Mouse (Mus musculus): Measurements from ENCODE around the gene Olfr56.
A peak's percentile ranks its signal among the peaks of the same experiment; 100 is the strongest.
"Not testable (repeated sequence)": the region's sequence is repeated elsewhere in the genome, so short reads cannot be mapped to it uniquely, and the experiment has no call there.

Gene Olfr56

DNA sequence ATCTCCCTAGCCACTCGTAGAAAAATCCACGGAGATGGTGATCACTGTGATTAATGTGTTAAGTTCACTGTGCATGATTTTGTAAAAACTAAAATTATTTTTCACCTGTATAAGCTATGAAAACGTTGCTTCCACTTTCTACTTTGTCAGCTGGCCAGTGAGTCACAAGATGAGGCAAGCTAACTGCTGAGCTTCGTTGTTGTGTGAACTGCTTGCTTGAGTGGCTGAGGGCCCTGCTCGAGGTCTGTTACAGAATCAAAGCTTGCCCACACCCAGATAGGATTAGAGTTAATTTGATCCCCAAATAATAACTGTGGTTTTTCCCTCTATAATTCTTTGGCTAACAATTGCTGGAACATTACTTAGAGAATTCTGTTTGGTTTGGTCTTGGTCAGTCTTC lies 73.2 kb downstream of the Olfr56 start:
- DNase-seq (ENCODE audit: low spot score in 2 of 2), result not testable (repeated sequence)

DNA sequence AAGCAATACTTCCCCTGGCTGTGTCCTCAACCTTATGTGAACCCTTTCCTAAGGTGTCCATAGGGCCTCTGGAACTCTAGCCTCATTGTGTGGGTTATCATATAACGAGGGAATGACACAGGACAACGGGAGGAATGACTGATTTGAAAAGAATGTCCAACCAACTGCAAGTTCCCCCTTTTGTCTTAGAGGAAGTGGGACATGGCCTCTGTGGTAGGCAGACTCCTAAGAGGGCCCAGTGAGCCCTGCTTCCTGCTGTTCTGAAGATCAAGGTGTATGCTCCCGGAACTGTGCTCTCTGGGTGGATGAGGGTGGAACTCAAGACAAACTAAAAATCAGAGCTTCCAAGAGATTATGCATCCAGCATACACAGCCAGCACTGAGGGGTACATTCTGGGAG lies 81.4 kb downstream of the Olfr56 start:
- DNase-seq (ENCODE audit: low spot score in 2 of 2), result not testable (repeated sequence)

DNA sequence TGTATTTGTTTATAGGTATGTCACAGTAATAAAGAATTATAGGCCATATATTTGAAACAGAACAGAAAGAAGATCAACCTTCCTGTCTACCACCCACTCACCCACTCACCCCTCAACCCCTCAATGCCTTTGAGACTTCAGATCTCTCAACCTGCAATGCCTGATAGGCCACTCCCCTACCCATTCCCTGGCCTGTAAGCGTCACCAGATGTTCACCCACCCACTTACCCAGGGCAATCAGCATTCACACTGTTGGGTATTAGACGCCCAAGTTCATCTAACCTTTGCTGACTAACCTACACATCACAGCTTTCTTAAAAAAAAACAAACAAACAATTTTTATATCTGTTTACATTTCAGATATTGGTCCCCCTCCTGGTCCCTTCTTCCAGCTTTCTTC lies 83.2 kb downstream of the Olfr56 start:
- not testable (repeated sequence) for DNase-seq (ENCODE audit: low spot score in 2 of 2)

DNA sequence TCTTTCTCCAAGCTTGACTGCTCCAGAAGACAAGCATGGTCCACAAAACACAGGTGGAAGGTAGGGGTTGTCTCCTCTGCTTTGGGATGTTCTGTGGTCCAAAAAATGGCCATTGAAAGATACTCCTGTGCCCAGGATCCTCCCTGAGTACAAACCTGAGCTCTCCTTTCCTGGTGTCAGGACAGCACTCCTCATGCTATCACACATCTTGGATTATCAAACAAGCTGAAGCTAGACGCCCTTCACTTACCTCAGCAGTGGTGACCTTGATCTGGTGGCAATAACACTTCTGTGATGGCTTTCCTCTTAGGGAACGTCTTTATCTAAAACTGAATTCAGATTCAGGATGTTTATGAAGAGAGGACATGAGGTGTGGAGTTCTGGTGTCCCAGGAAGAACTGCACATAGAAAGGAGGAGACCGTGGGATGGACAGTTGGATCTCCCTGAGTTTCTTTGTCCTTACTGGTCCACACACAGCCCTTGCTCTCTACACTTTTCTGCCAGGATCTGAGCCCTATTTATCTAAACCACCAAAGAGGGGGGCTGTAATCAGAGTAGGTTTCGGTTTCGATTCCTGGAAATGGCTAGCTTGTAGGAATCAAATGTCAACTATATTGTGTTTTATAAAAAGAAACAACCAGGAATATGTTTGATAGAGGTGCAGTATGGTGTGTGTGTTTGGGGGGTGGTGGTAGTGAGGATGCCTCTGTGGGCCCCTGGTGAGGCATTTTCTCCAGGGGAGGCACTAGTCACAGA lies 85.2 kb downstream of the Olfr56 start, which contains the start of gene Tgtp2:
Tgtp2 (minus strand) TSS at position 494 of the 757 bp plus-strand sequence.
- not testable (repeated sequence) for DNase-seq (ENCODE audit: low spot score in 2 of 2)

DNA sequence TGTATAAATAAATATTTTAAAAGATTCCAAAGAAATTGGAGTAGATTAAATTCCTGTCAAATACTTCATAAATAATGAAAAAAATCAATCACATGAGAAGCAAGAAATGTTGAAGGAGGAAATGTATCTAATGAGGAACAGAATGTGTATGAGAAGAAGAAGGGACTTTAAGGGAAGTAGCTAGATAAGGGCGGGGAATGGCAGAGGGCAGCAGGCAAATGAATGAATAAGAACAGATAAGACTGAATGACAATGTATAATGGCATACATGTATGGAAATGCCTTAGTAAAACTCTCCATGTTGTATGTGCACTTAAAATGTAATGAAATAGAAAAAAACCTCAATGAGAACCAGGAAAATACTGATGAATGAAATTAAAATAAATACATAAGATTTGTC lies 89.7 kb downstream of the Olfr56 start:
- DNase-seq (ENCODE audit: low spot score in 2 of 2), result no peak

DNA sequence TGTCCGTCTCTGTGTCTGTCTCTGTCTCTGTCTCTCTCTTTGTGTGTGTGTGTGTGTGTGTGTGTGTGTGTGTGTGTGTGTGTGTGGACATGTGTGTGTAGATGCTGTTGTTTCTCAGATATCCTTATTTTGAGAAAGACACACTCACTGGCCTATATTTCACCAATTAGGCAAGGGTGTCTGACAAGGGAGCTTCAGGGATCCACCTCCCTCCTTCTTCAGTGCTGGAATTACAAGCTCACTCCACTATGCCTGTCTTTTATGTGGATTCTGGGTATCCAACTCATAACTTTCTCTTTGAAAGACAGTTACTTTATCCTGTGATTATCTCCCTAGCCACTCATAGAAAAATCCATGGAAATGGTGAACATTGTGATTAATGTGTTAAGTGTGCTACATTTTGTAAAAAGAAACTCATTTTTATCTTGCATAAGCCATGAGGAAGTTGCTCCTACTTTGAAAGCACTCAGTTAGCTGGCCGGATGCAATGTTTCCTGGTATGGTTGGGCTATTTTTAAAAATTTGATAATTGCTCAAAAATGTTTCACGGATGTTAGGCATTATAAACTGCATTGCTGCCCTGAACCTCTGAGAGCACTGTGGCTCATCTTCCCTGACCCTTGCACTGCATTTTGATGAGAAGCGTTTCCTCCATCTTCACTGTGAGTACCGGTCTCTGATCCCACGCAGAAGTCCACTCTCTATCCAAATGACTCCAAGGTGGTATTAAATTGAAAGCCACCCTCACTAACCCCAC lies 97.5 kb downstream of the Olfr56 start, which contains the start of gene Ifi47:
Ifi47 (plus strand) TSS at position 587 of the 757 bp plus-strand sequence.
- not testable (repeated sequence) for DNase-seq (ENCODE audit: low spot score in 2 of 2)

DNA sequence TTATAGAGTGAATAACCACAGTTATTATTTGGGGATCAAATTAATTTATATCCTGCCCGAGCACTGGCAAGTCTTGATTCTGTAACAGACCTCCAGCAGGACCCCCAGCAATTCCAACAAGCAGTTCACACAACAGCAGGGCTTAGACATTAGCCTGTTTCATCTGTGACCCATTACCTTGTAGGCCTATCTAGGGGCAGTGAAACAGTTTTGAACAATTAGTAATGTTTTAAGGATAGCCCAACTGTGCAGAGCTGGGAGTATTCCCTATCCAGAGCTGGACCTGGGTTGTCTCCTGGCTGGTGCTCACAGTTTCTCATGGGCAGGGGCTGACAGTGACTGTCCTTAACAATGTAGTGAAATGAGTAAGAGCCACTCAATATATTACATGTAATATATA lies 98.3 kb downstream of the Olfr56 start:
- no peak for DNase-seq (ENCODE audit: low spot score in 2 of 2)

DNA sequence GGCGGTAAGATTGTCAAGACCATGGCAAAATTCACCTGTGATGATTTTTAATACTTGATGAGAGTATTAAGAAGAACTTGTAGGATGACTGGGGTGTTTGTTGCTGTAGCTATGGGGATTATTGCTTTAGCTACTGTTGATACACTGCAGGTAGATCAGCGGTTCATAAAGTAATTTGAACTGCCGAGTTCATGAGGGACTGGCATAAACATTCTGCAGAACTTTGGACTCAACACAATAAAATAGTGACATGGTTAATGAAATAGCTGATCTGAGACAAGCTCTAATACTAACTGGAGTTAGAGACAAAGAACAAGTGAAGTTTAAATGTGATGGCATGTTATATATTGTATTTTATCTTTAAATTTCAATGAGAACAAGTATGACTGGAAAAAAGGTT lies 100.0 kb downstream of the Olfr56 start:
- DNase-seq (ENCODE audit: low spot score in 2 of 2), result no peak

DNA sequence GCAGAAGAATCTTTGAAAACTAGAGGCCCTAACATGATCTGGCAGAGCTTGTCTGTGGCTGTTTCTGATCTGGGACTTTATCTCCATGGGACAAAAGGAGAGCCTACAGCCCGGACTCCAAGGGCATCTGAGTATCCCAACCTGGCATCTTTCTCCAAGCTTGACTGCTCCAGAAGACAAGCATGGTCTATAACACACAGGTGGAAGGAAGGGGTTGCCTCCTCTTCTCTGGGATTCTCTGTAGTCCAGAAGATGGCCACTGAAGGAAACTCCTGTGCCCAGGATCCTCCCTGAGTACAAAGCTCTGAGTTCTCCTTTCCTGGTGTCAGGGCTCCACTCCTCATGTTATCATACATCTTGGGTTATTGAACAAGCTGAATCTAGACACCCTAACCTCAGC lies 101.9 kb downstream of the Olfr56 start:
- no peak for DNase-seq (ENCODE audit: low spot score in 2 of 2)

DNA sequence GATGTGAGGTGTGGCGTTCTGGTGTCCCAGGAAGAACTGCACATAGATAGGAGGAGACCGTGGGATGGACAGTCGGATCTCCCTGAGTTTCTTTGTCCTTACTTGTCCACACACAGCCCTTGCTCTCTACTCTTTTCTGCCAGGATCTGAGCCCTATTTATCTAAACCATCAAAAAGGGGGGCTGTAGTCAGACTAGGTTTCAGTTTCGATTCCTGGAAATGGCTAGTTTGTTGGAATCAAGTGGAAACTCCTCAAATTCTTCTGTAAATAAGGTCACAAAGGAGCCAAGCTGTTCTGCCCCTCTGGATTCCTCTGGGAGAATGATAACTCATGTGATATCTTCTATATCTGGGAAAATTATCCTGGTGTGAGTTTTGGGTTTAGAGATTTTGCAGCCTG lies 102.7 kb downstream of the Olfr56 start:
- DNase-seq (ENCODE audit: low spot score in 2 of 2), result no peak

DNA sequence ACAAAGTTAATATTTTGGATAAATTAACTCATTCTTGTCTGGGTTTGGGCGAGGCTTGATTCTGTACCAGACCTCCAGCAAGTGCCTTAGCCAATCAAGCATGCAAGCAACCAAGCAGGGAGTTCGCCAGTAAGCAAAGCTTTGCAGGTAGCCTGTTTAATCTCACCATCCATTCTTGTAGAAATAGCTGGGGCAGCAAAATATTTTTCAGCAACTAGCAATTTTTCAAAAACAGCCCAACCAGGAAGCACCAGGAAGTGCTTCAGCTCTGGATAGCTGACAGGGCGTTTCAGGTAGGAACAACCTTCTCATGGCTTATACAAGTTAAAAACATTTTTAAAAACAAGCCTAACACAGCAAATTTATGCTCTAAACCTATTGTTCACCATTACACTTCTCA lies 103.2 kb downstream of the Olfr56 start:
- no peak for DNase-seq (ENCODE audit: low spot score in 2 of 2)

DNA sequence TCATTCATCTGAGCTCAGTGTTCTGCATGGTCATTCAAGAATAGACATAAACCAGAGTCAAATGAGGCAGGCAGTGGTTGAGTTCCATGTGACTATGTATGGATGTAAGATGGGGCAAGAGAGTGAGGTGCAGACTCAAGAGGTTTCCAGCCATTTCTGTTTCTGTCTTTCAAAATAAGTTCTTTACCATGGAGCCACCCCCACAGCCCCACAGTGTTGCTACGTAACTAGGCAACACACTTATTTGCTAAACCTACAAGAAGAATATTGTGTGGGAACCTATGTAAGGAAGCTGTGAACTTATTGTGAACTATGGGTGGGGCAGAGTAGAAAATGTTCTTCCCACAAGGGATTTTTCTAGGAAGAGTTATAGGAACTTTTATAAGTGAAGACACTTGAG lies 104.5 kb downstream of the Olfr56 start:
- DNase-seq (ENCODE audit: low spot score in 2 of 2), result peak; percentile 13 to 25

DNA sequence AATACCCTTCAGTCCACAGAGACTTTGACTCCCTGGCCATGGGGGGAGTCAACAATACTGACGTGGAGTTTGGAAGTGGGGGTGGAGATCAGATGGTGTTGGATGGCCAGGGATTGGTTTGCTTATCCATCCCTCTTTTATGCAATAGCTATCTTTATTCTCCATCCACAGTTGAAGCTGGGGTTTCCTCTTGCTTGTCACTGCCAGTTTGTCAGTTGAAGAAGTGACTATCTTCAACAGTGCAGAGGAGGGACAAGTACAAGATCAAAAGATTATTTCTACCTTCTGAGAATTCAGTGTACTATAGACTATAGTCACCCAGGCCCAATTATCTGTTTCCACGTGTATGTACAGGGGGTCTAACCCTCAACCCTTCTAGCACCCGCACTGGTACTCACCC lies 105.1 kb downstream of the Olfr56 start:
- DNase-seq (ENCODE audit: low spot score in 2 of 2), result no peak

DNA sequence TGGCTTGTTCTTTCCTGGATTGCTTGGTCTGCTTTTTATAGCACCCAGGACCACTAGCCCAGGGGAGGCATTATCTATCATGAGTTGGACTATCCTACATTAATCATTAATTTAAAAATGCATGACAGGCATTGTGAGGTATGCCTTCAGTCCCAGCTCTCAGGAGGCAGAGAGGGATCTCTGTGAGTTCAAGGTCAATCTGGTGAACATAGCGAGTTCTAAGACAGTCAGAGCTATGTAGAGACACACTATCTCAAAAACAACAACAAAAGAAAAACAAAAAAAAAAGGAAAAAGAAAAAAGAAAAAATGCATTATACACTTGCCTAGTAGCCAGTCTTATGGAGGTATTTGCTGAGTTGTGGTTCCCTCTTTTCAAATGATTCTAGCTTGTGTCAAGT lies 105.7 kb downstream of the Olfr56 start:
- DNase-seq (ENCODE audit: low spot score in 2 of 2), result no peak

DNA sequence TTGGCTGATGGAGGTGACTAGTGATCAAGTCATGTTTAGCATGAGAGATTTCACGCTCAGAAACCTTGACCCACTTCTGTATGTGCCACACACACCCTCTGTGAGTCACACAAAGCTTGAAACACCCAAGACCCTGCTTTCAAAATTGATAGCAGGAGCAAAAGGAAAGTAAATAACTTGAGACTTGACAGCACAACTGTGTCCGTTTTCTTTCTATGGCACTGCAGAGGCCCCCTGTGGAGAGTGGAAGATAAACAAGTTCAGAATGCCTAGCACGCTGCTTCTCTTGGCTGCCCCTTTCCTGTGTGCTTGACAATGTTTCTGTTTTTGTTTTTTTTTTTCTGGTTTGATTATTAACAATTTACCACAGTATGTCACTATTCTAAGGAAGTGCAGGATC lies 106.2 kb downstream of the Olfr56 start:
- no peak for DNase-seq (ENCODE audit: low spot score in 2 of 2)

DNA sequence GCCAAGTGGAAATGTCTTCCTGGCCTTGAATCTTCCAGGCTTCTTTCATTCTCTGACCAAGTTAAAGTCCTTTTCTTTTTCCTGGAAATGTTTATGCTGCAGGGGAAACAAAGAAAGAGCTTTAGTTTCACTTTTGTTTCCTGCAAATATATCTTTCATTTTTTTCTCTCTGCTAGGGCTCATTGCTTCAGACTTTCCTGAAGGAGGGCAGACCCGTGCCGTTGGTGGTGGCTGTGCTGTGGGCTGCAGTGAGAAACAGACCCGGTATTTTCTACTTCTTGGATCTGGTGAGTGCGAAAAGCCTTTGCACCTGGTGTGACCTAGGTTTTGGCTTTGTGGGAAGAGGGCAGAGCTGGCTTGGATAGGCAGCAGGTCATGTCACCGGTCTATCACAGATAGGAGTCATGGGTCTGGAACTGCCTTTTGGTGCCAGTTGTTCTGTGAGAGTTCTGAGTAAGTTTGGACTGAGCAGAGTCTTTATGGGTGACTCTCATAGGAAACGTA lies 108.2 kb downstream of the Olfr56 start:
- no peak for DNase-seq (ENCODE audit: low spot score in 2 of 2)

DNA sequence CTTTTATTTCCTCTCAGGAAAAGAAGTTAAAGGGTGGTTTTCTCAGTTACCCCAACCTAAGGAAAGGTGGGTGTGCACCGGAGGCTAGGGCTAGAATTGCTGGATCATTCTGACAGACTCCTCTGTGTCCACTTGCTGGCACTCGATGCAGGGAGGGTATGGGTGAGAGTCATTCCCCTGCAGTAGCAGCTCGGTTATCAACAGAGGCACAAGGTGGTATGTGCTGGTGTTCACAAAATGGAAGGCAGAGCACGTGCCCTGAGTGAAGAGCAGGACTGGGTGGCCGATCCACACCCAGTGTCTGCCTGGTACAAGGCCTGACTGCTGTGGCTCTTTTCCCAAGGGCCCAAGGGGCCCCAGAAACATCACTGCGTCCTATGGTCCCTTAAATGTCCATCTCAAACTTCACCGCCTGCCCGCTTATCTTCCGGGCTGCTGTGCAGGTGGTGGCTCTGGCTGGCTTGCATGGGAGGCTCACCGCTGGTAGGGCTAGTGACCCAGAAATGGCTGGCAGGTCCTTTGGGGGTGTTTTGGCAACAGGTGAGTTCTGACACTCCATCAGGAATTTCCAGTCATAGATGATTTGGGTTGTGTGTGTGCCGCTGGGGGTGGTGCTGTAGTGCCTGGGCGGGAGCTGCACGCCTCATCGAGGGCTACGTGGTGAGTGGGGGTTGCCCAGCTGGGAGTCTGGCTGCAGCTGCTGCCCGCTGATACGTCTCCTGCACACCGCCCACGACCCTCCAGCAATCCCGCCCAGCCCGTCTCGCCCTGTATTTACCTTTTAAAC lies 109.3 kb downstream of the Olfr56 start:
- DNase-seq (ENCODE audit: low spot score in 2 of 2), result no peak

DNA sequence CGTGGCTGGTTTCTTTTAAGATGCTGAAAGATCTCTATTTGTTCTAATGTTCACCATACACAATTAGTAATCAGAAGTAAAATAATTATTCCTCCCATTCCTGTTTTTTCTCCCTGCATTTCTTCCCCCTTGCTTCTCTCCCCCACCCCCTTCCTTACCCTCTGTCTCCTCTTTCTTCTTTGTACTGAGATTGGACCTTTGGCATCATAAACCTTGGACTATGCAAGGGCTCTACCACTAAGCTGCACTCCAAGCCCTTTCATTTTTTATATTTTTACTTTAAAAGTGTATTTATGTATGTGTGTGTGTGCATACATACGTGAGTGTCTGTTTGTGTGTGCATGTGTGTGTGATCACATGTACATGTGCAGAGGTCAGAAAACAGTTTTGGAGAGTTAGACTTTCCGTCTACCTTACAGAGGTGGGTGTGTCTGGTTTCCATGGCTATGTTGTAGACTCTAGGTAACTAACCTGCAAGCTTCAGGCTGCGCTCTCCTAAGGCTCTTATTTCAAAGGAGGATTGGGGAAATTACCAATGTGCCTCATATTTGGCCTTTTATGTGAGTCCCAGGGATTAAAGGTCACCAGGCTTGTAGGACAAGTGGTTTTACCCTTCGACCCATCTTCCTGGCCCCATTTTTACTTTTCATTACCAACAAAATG lies 110.4 kb downstream of the Olfr56 start:
- no peak for DNase-seq (ENCODE audit: low spot score in 2 of 2)

DNA sequence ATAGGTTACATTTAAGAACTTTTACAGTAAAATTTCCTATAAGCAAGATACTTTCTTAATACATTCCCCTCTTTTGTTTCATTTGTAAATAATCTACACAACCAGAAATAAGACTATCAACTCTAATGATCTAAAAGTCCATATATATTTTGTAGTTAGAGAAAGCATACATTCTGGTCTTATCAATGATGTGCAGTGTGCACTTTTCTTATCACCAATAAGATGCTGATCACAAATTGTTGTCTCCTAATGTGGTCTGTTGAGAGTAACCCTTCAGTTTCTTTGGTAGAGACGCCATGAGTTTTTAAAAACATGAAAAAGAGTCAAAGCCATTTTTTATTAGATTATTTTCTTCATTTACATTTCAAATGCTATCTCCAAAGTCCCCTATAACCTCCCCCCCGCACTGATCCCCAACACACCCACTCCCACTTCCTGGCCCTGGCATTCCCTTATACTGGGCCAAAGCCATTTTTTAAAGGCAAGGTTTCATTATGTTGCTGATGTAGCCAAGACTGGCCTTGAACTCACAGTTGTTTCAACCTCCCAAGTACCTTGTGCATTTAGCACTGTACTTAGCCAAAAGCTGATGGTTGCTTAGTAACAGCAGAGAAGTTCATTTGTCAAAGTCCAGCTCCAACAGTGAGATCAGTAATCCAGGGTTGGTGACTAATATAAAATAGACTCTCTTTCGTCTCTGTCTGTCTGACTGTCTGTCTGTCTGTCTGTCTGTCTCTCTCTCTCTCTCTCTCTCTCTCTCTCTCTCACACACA lies 111.2 kb downstream of the Olfr56 start:
- DNase-seq (ENCODE audit: low spot score in 2 of 2), result no peak

DNA sequence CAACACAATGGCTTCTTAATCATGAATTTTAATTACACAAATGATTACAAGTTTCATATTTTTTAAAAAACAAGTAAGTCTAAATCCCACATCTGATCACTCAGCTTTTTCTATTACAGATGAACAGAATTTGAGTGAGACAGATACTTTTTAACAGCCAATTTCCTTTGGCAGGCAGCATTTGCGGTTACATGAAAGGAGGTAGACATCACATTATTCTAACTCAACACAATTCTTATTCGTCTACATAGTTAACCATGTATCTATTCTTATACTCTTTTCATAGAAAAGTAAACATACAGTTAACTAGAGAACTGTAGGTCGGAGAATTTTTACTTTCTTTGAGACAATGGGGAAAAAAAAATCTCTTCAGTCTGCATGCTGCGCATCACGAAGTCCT lies 111.9 kb downstream of the Olfr56 start:
- DNase-seq (ENCODE audit: low spot score in 2 of 2), result no peak

DNA sequence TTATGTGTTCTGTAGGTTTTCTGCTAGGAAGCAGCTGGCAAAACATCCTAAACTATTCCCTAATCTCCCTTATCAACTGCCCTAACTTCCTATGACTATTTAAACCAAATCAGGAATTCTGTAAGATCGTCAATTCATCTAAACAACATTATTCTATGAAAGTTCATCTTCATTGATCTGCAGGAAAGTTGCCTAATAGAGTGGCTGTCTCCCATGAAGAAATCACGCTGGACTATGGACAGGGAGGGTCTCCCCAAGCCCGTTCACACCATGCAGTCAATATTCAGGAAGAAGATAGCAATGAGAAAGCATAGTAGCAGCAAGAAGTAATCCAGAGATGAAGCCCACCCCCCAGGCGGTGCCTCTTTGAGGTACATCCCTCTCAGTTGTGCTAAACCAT lies 112.5 kb downstream of the Olfr56 start:
- no peak for DNase-seq (ENCODE audit: low spot score in 2 of 2)
